Mouse (Mus musculus) stomach, embryonic 15.5 days (tissue): ENCODE data around the gene Hcn1. TPM values are rescaled to one million over a fixed set of nuclear protein-coding genes. Genes with fewer than 3 reads are reported as not detected.

ENCODE experiments used
- ATAC-seq: fragments of 200-750 bp; cut with Nextera tagmentation; 2 replicates; pipeline ENCODE4 v1.8.0; 2017; ENCODE audit warnings: low read depth, moderate number of reproducible peaks, moderate TSS enrichment; ENCODE audit not compliant: insufficient read depth, low FRiP score
- H3K27ac ChIP-seq: fragments of 300-500 bp; sonication (generic); 2 replicates; pipeline ENCODE4 v1.5.1; 2015; ENCODE audit warnings: mild to moderate bottlenecking, inconsistent platforms
- H3K27me3 ChIP-seq: fragments of 300-500 bp; sonication (generic); replicated peaks from 2 replicates; pipeline ENCODE4 v1.6.1; 2015; ENCODE audit warnings: inconsistent platforms
- H3K36me3 ChIP-seq: fragments of 300-500 bp; sonication (generic); 2 replicates; pipeline ENCODE4 v1.6.1; 2015; ENCODE audit warnings: inconsistent platforms
- H3K4me1 ChIP-seq: fragments of 300-500 bp; sonication (generic); 2 replicates; pipeline ENCODE4 v1.6.1; 2015; ENCODE audit warnings: inconsistent platforms
- H3K4me2 ChIP-seq: fragments of 300-500 bp; sonication (generic); 2 replicates; pipeline ENCODE4 v1.6.1; 2015; ENCODE audit warnings: mild to moderate bottlenecking, inconsistent platforms
- H3K4me3 ChIP-seq: fragments of 300-500 bp; sonication (generic); replicated peaks from 2 replicates; pipeline ENCODE4 v1.5.1; 2015; ENCODE audit warnings: inconsistent platforms
- H3K9ac ChIP-seq: fragments of 300-500 bp; sonication (generic); 2 replicates; pipeline ENCODE4 v1.6.1; 2015; ENCODE audit warnings: inconsistent platforms
- H3K9me3 ChIP-seq: fragments of 300-500 bp; sonication (generic); 2 replicates; pipeline ENCODE4 v1.6.1; 2016; ENCODE audit warnings: inconsistent platforms
- WGBS: fragments of 180-500 bp; shearing (Covaris S2); methylation state at CpG from one replicate; pipeline ENCODE4 v1.1.7; 2015; 5-methylcytosine and 5-hydroxymethylcytosine counted together
- polyA plus RNA-seq: library from polyadenylated mRNA; unstranded; fragments of >200 nt; fragmentation: Nextera tagmentation; extraction: Ambion mirVana; gene quantifications from 2 replicates; pipeline ENCODE4 v1.2.1, GENCODE M21; 2015

Gene Hcn1
- polyA plus RNA-seq, 1 experiment from 2014 or later = 0.09 TPM

GRCm38 (mm10) chr13:117706986-117707738 lies 105.0 kb downstream of the Hcn1 start:
- H3K9me3 ChIP-seq = no peaks in the 10 kb centered on the region
- H3K27me3 ChIP-seq = no peaks in the 10 kb centered on the region
- H3K4me2 ChIP-seq = no peak overlapping the region
- WGBS = 68% methylated on average over 11 of the region's 11 CpGs
- no peak for ATAC-seq
- H3K36me3 ChIP-seq = no peaks in the 10 kb centered on the region
- H3K4me1 ChIP-seq = no peaks in the 10 kb centered on the region
- no peak overlapping the region for H3K4me3 ChIP-seq
- H3K27ac ChIP-seq = no peak overlapping the region
- no peak overlapping the region for H3K9ac ChIP-seq

- Histone ChIP-seq H3K4me3 (no peak overlapping the region), H3K9ac (no peak overlapping the region), H3K4me1 (no peaks in the 10 kb centered on the region), H3K9me3 (no peaks in the 10 kb centered on the region), H3K36me3 (no peaks in the 10 kb centered on the region), H3K27ac (no peak overlapping the region), H3K27me3 (no peaks in the 10 kb centered on the region), H3K4me2 (no peak overlapping the region)
- no peak for ATAC-seq
Observed at GRCm38 (mm10) chr13:117710811-117711210, 108.7 kb downstream of the Hcn1 start.

- Histone ChIP-seq H3K27ac (no peak overlapping the region), H3K9me3 (no peaks in the 10 kb centered on the region), H3K9ac (no peak overlapping the region), H3K4me3 (no peak overlapping the region), H3K27me3 (no peaks in the 10 kb centered on the region), H3K36me3 (no peaks in the 10 kb centered on the region), H3K4me2 (no peak overlapping the region), H3K4me1 (no peaks in the 10 kb centered on the region)
- 37% methylated on average over 4 of the region's 4 CpGs for WGBS
- ATAC-seq = no peak
Observed at GRCm38 (mm10) chr13:117722090-117722489, 120.0 kb downstream of the Hcn1 start.

GRCm38 (mm10) chr13:117724083-117724482 lies 122.0 kb downstream of the Hcn1 start:
- H3K9me3 ChIP-seq = no peaks in the 10 kb centered on the region
- no peak overlapping the region for H3K9ac ChIP-seq
- no peak overlapping the region for H3K27ac ChIP-seq
- H3K27me3 ChIP-seq = no peaks in the 10 kb centered on the region
- no peak overlapping the region for H3K4me2 ChIP-seq
- no peaks in the 10 kb centered on the region for H3K4me1 ChIP-seq
- 72% methylated on average over 3 of the region's 3 CpGs for WGBS
- H3K36me3 ChIP-seq = no peaks in the 10 kb centered on the region
- H3K4me3 ChIP-seq = no peak overlapping the region
- ATAC-seq = no peak

GRCm38 (mm10) chr13:117728393-117728792 lies 126.3 kb downstream of the Hcn1 start:
- no peak overlapping the region for H3K4me3 ChIP-seq
- H3K4me1 ChIP-seq = no peaks in the 10 kb centered on the region
- H3K36me3 ChIP-seq = no peaks in the 10 kb centered on the region
- H3K9me3 ChIP-seq = no peaks in the 10 kb centered on the region
- H3K9ac ChIP-seq = no peak overlapping the region
- no peak overlapping the region for H3K4me2 ChIP-seq
- no peak for ATAC-seq
- 57% methylated on average over 2 of the region's 2 CpGs for WGBS
- no peak overlapping the region for H3K27ac ChIP-seq
- no peaks in the 10 kb centered on the region for H3K27me3 ChIP-seq

GRCm38 (mm10) chr13:117732738-117733137 lies 130.6 kb downstream of the Hcn1 start:
- no peak for ATAC-seq
- H3K27me3 ChIP-seq = no peaks in the 10 kb centered on the region
- no peak overlapping the region for H3K27ac ChIP-seq
- H3K9ac ChIP-seq = no peak overlapping the region
- H3K36me3 ChIP-seq = no peaks in the 10 kb centered on the region
- H3K9me3 ChIP-seq = no peaks in the 10 kb centered on the region
- H3K4me1 ChIP-seq = no peaks in the 10 kb centered on the region
- no peak overlapping the region for H3K4me2 ChIP-seq
- H3K4me3 ChIP-seq = no peak overlapping the region

GRCm38 (mm10) chr13:117744451-117744850 lies 142.3 kb downstream of the Hcn1 start:
- Histone ChIP-seq H3K36me3 (no peaks in the 10 kb centered on the region), H3K9ac (no peak overlapping the region), H3K27me3 (no peaks in the 10 kb centered on the region), H3K9me3 (no peaks in the 10 kb centered on the region), H3K4me1 (no peaks in the 10 kb centered on the region), H3K4me3 (no peak overlapping the region), H3K4me2 (no peak overlapping the region), H3K27ac (no peak overlapping the region)
- WGBS = 76% methylated on average over 3 of the region's 3 CpGs
- ATAC-seq = no peak

- Histone ChIP-seq H3K4me1 (no peaks in the 10 kb centered on the region), H3K9me3 (no peaks in the 10 kb centered on the region), H3K36me3 (no peaks in the 10 kb centered on the region), H3K4me2 (no peak overlapping the region), H3K4me3 (no peak overlapping the region), H3K27me3 (no peaks in the 10 kb centered on the region), H3K9ac (no peak overlapping the region), H3K27ac (no peak overlapping the region)
- 77% methylated on average over 3 of the region's 3 CpGs for WGBS
- ATAC-seq = no peak
Observed at GRCm38 (mm10) chr13:117745173-117745572, 143.1 kb downstream of the Hcn1 start.

GRCm38 (mm10) chr13:117765487-117765886 lies 163.4 kb downstream of the Hcn1 start:
- no peaks in the 10 kb centered on the region for H3K36me3 ChIP-seq
- no peak overlapping the region for H3K9ac ChIP-seq
- ATAC-seq = no peak
- H3K4me3 ChIP-seq = no peak overlapping the region
- H3K27me3 ChIP-seq = no peaks in the 10 kb centered on the region
- 77% methylated on average over 6 of the region's 6 CpGs for WGBS
- H3K27ac ChIP-seq = no peak overlapping the region
- H3K4me1 ChIP-seq = no peaks in the 10 kb centered on the region
- H3K4me2 ChIP-seq = no peak overlapping the region
- no peaks in the 10 kb centered on the region for H3K9me3 ChIP-seq

GRCm38 (mm10) chr13:117785376-117785775 lies 183.3 kb downstream of the Hcn1 start:
- WGBS = 86% methylated on average over 2 of the region's 2 CpGs
- Histone ChIP-seq H3K4me3 (no peak overlapping the region), H3K4me1 (no peaks in the 10 kb centered on the region), H3K27ac (no peak overlapping the region), H3K4me2 (no peak overlapping the region), H3K9ac (no peak overlapping the region), H3K9me3 (no peaks in the 10 kb centered on the region), H3K36me3 (no peaks in the 10 kb centered on the region), H3K27me3 (no peaks in the 10 kb centered on the region)
- no peak for ATAC-seq

- ATAC-seq = no peak
- Histone ChIP-seq H3K36me3 (no peaks in the 10 kb centered on the region), H3K9me3 (no peaks in the 10 kb centered on the region), H3K4me2 (no peak overlapping the region), H3K4me1 (no peaks in the 10 kb centered on the region), H3K27ac (no peak overlapping the region), H3K9ac (no peak overlapping the region), H3K4me3 (no peak overlapping the region), H3K27me3 (no peaks in the 10 kb centered on the region)
- WGBS = 37% methylated on average over 1 of the region's 1 CpGs
Observed at GRCm38 (mm10) chr13:117792861-117793260, 190.7 kb downstream of the Hcn1 start.

GRCm38 (mm10) chr13:117801061-117801460 lies 198.9 kb downstream of the Hcn1 start:
- H3K36me3 ChIP-seq = no peaks in the 10 kb centered on the region
- H3K27ac ChIP-seq = no peak overlapping the region
- no peak overlapping the region for H3K4me3 ChIP-seq
- H3K9ac ChIP-seq = no peak overlapping the region
- no peaks in the 10 kb centered on the region for H3K4me1 ChIP-seq
- H3K4me2 ChIP-seq = no peak overlapping the region
- ATAC-seq = no peak
- H3K9me3 ChIP-seq = no peaks in the 10 kb centered on the region
- H3K27me3 ChIP-seq = no peaks in the 10 kb centered on the region

- no peak overlapping the region for H3K4me2 ChIP-seq
- no peak overlapping the region for H3K4me3 ChIP-seq
- no peak overlapping the region for H3K9ac ChIP-seq
- no peaks in the 10 kb centered on the region for H3K4me1 ChIP-seq
- 65% methylated on average over 5 of the region's 5 CpGs for WGBS
- H3K9me3 ChIP-seq = no peaks in the 10 kb centered on the region
- no peak for ATAC-seq
- no peaks in the 10 kb centered on the region for H3K27me3 ChIP-seq
- no peak overlapping the region for H3K27ac ChIP-seq
- H3K36me3 ChIP-seq = no peaks in the 10 kb centered on the region
Observed at GRCm38 (mm10) chr13:117827628-117828027, 225.5 kb downstream of the Hcn1 start.
